Mouse (Mus musculus) heart, postnatal 25 days (tissue): ENCODE measurements around the gene C1qtnf5. TPM values are rescaled to one million over a fixed set of nuclear protein-coding genes. Genes with fewer than 3 reads are reported as not detected.

Source experiments
- DNase-seq: peaks from one replicate; pipeline ENCODE4 v3.0.0; 2022; ENCODE audit warnings: low spot score
- intact Hi-C: fragments of 180-260 bp; cut with DNase I; formaldehyde crosslinking; loops from one replicate; pipeline ENCODE4 v1.15.1; 2025
- total RNA-seq, 2 experiments: library from RNA; stranded (reverse); gene quantifications; 2 replicates each; pipeline ENCODE4 v1.2.3; 2021

The C1qtnf5 gene
- 10 to 100 TPM in 1 of 2 experiments, 1 to 10 TPM in 1; 9.7 to 10.9 TPM for total RNA-seq

GRCm38 (mm10) chr9:44107110-44107509 is at the start of gene C1qtnf5:
TSS of gene C1qtnf5 (plus strand) at chr9:44107245.
- DNase-seq = peak; percentile 88
- intact Hi-C loops = loop anchor here (5.0 kb wide), 2 partner anchors 35 to 120 kb away; no protein-coding TSS in a partner anchor

GRCm38 (mm10) chr9:44058606-44059005 is 48.4 kb upstream of the C1qtnf5 start:
- no peak for DNase-seq
- intact Hi-C loops = no loop called here

DNA sequence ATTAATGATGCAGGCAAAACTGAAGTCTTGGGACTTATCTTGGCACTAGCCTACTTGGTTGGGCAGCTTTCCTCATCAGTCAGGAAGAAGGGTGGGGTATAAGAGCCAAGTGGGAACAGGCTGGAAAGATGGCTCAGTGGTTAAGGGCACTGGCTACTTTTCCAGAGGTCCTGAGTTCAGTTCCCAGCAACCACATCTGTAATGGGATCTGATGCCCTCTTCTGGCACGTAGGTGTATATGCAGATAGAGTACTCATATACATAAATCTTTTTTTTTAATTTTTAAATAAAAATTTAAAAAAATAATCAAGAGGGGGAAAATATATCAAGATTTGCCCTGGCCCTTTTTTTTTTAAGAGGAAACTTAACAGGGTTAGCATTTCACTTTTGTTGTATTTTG is 41.9 kb upstream of the C1qtnf5 start:
- DNase-seq = no peak
- intact Hi-C loops = loop anchor here (2.0 kb wide), 1 partner anchor 80 kb away; no protein-coding TSS in a partner anchor

GRCm38 (mm10) chr9:44066785-44067225 is 40.2 kb upstream of the C1qtnf5 start, which contains the start of gene Usp2:
TSS of gene Usp2 (plus strand) at chr9:44067021.
- intact Hi-C loops = no loop called here
- DNase-seq = peak; percentile 99

DNA sequence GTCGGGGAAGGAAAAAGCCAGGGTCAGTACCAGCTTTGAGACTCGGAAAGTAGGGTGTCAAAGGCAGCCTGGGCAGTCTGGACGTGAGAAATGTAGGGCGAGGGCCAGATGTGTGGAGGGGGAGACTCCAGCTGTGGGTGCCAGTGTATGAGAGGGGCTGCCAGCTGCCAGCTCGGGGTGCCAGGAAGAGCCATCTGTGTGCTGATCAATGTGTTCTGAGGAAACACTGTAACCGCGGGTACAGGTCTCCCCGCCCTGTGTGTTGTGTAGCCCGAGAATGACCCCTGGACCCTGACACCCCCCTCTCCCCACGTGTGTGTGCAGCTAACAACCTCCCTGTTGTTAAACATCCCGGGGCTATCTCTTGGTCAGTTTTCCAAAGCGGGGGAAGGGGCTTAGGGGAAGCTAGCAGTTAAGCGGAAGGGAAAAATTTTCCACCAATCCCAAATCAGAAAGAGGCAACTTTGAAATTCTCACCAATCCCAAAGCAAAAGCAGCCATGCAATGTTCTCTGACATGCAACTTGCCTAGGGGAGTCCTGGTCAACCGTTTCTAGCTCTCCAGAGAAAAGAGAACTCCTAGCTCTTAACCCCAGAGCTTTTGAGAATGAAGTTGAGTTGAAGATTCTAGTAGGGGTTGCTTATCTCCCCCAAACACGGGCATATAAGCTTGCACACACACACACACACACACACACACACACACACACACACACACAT is 39.6 kb upstream of the C1qtnf5 start:
- no peak for DNase-seq
- intact Hi-C loops = no loop called here

DNA sequence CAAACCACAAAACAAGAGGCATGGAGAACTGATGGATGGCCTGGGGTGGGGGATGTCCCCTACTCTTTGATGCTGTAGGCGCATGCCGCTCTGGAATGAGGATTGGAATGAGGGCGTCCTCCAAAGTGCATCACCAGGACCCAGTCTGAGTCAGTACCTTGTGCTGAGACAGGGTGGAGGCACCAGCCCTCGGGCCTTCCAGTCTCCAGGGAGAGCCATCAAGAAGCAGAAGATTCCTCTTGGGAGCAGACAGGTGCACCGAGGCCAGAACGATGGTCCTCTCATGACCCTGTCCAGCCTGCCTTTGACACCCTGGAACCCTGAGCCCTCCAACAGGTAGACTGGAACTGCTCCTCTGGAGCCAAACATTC is 39.1 kb upstream of the C1qtnf5 start:
- intact Hi-C loops = no loop called here
- no peak for DNase-seq

DNA sequence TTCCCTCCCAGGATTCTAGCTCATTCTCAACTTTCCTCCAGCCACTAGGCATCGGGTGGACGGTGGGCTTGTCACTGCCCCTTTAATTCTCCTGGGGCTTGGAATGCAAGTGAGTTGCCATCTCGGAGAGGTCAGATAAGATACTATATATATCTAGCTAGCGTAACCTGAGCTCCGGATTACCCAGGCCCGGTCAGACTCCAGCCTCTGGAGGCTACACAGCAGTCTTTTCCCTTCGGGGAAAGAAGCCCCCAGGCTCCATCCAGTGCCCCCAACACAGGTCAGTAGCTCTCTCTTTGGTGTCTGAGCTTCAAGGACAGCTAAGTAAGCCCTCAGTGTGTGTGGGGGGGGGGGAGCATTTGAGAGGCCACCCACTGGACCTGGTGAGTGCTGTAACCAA is 37.8 kb upstream of the C1qtnf5 start:
- DNase-seq = no peak
- intact Hi-C loops = no loop called here

DNA sequence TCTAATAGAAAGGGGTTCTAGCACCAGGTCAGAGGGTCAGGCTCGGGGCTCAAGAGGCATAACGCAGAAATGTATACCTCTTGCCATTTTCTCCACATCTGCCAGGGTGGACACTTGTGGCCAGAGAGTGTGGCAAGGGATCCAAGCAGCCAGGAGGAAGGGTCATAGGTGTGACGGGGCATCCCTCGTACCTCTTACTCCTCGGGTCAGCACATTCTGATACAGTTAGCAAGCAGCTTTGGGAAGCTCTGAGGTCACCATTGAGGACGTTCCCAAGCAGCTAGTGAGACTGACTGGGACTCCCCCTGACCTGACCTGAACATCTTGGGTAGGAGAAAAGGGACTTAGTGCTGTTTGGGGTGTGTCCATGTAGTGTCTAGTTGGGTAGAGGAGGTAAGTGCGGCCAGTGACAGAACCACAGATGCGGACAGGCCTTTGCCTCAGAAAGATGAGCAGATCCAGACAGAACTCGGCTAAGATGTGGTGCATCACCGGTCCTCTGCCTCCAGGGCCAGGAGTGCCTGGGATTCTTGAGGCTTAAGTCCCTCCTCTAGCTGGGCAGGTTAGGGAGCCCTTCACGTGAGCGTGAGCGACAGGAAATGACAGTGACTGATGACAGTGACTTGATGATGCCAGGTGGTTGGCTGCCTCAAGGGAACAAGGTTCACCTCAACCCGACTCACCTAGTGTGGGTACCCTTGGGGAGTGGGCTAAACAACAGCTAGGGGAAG is 36.8 kb upstream of the C1qtnf5 start:
- intact Hi-C loops = loop anchor here (5.0 kb wide), 1 partner anchor 37 kb away; the partner anchor contains the start of gene C1qtnf5
- DNase-seq = no peak

GRCm38 (mm10) chr9:44070844-44071231 is 36.2 kb upstream of the C1qtnf5 start:
- intact Hi-C loops = loop anchor here (5.0 kb wide), 1 partner anchor 36 kb away; the partner anchor contains the start of gene C1qtnf5
- no peak for DNase-seq

- DNase-seq = no peak
Observed at GRCm38 (mm10) chr9:44071914-44072598, 35.0 kb upstream of the C1qtnf5 start.

DNA sequence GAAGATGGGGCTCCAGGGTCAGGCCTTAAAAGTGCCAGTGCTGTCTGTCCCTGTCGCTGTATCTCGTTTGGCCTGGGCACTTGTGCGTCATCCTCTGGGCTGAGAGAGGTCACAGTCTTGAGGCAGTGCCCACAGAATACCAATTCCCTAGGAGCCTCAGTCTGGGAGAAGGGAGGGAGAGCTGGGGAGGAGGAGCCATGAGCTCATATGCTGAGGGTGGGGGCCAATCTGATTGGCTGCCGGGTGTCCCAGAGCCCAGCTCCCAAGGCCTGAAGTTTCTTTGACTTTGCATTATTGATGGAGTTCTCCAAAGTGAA is 34.5 kb upstream of the C1qtnf5 start:
- peak; percentile 62 for DNase-seq
- intact Hi-C loops = loop anchor here (5.0 kb wide), 1 partner anchor 35 kb away; the partner anchor contains the start of gene C1qtnf5

More at GRCm38 (mm10) chr9:44071914-44072598, 35.0 kb upstream of the C1qtnf5 start:
- intact Hi-C loops = loop anchor here (5.0 kb wide), 1 partner anchor 35 kb away; the partner anchor contains the start of gene C1qtnf5

DNA sequence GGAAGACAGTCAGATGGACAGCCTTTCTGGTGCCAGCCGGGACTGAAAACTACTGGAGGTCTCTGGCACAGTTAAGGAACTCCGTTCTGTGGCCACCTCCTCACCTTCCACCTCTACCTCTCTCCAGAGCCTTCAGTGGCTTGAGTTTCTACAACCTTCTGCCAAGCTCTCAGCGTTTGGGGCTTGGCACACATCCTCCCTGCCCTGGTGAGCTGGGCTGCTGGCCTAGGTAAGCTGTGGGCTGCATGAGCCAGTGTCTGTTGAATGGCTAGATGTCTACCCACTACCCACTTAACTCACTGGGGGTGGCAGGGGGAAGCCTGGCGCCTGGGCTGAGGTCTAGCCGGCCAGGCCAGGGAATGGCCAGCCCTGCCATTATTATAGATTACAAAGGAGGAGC is 33.9 kb upstream of the C1qtnf5 start:
- intact Hi-C loops = loop anchor here (5.0 kb wide), 1 partner anchor 34 kb away; the partner anchor contains the start of gene C1qtnf5
- no peak for DNase-seq

GRCm38 (mm10) chr9:44074395-44075275 is 32.4 kb upstream of the C1qtnf5 start:
- intact Hi-C loops = loop anchor here (5.0 kb wide), 1 partner anchor 33 kb away; the partner anchor contains the start of gene C1qtnf5
- DNase-seq = no peak

DNA sequence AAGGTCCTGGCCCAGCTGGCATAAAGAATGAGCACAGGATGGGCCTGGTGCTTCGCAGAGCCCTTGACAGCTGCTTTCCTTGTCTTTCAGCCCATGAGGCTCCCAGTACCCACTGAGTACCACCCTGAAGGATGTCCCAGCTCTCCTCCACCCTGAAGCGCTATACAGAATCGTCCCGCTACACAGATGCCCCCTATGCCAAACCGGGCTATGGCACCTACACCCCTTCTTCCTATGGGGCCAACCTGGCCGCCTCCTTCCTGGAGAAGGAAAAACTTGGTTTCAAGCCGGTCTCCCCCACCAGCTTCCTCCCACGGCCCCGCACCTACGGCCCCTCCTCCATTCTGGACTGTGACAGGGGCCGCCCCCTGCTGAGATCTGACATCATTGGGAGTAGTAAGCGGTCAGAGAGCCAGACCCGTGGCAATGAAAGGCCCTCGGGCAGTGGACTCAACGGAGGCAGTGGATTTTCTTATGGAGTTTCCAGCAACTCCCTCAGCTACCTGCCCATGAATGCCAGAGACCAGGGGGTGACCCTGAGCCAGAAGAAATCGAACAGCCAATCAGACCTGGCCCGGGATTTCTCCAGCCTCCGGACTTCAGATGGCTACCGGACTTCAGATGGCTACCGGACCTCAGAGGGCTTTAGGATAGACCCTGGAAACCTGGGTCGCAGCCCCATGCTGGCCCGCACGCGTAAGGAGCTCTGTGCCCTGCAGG is 31.6 kb upstream of the C1qtnf5 start:
- DNase-seq = no peak
- intact Hi-C loops = no loop called here

- intact Hi-C loops = no loop called here
Observed at GRCm38 (mm10) chr9:44075996-44076763, 30.9 kb upstream of the C1qtnf5 start.

DNA sequence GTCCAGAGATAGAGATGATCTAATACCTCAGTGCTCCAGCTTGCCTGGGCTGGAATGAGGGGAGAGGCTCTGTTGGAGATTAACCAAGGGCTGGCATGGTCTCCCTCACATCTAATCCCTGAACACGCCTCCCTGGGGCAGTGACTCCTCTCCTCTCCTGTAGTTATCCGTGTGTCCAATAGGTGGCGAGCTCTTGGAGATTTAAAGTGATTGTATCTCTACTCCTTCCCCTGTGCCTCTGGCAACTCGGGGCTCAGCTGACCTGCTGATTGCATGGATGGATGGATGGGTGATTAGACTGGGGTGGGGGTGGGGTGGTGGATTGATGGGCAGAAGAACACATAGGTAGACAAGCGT is 30.3 kb upstream of the C1qtnf5 start:
- intact Hi-C loops = no loop called here
- no peak for DNase-seq

More at GRCm38 (mm10) chr9:44075996-44076763, 30.9 kb upstream of the C1qtnf5 start:
- no peak for DNase-seq

DNA sequence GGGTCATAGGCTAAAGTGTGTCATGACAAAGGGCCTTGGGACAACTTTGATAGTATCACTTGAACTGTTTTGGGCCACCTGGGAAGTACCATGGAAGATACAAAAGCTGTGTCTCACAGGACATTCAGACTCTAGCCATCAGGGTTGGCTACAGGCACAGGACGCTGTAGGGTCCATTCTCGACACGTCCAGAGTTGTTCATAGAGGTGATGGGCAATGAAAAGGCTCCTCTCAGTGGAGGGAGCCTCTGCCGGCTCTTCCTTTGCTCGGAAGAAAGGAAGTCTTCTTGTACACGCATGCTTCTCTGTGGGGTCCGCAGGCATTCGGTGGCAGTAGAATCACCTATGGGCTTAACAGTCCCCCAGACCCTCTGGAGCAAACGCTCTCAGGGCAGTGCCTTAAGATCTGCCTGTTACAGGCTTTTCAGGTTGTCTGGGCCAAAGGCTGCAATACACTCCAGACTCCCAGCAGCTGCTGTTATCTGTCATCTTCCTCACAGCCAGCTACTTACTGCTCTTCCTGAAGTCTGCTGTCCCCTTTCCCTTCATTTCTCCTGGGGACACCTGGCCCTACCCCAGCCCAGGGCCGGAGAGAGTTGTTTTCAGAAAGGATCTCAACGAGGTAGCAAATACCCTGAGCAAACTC is 29.7 kb upstream of the C1qtnf5 start:
- intact Hi-C loops = no loop called here
- DNase-seq = no peak
